Mouse (Mus musculus) large intestine, adult 2 months (tissue): ENCODE data around the gene Sdcbp2. TPM values are rescaled to one million over a fixed set of nuclear protein-coding genes. Genes with fewer than 3 reads are reported as not detected.

Experiments
- DNase-seq: peaks from one replicate; pipeline ENCODE4 v3.0.0-alpha.2; 2012; ENCODE audit warnings: low read depth, low spot score
- WGBS: fragments of 180-500 bp; shearing (Covaris S2); methylation state at CpG from one replicate; pipeline ENCODE4 v1.1.7; 2018; 5-methylcytosine and 5-hydroxymethylcytosine counted together
- polyA plus RNA-seq: library from polyadenylated mRNA; depleted of rRNA; stranded (reverse); fragments of >200 nt; gene quantifications from 2 replicates; pipeline ENCODE4 v1.2.3, GENCODE M21; 2012; rRNA removed

Gene Sdcbp2
- polyA plus RNA-seq, 1 experiment = 157 TPM

- DNase-seq = no peak
- WGBS = 89% methylated on average over 7 of the region's 7 CpGs
These were observed 53.9 kb downstream of the Sdcbp2 start for GRCm38 (mm10) chr2:151626296-151626695.

GRCm38 (mm10) chr2:151628011-151628410, 55.6 kb downstream of the Sdcbp2 start:
- no peak for DNase-seq
- 77% methylated on average over 3 of the region's 3 CpGs for WGBS

GRCm38 (mm10) chr2:151629310-151629709, 56.9 kb downstream of the Sdcbp2 start:
- WGBS = 89% methylated on average over 7 of the region's 7 CpGs

GRCm38 (mm10) chr2:151631406-151632158, 59.2 kb downstream of the Sdcbp2 start:
- WGBS = 7% methylated on average over 22 of the region's 22 CpGs
- no peak for DNase-seq

More at GRCm38 (mm10) chr2:151629310-151629709, 56.9 kb downstream of the Sdcbp2 start:
- DNase-seq = no peak

GRCm38 (mm10) chr2:151632159-151632814, 59.9 kb downstream of the Sdcbp2 start, which contains the start of gene Snph:
Gene Snph, minus strand, starts transcription at chr2:151632593.
- no peak for DNase-seq
- under 1% methylated on average over 47 of the region's 47 CpGs for WGBS

- 87% methylated on average over 5 of the region's 5 CpGs for WGBS
- no peak for DNase-seq
These were observed 60.6 kb downstream of the Sdcbp2 start for GRCm38 (mm10) chr2:151632982-151633381.

GRCm38 (mm10) chr2:151634903-151635302, 62.5 kb downstream of the Sdcbp2 start:
- 13% methylated on average over 2 of the region's 2 CpGs for WGBS
- no peak for DNase-seq

- DNase-seq = peak; percentile 38
- WGBS = 15% methylated on average over 9 of the region's 9 CpGs
These were observed 63.1 kb downstream of the Sdcbp2 start for GRCm38 (mm10) chr2:151635362-151636014.

- WGBS = 65% methylated on average over 2 of the region's 2 CpGs
- no peak for DNase-seq
These were observed 63.6 kb downstream of the Sdcbp2 start for GRCm38 (mm10) chr2:151636015-151636402.

Other genes with a start within 250 kb of the Sdcbp2 start
- not detected in 2 replicates for gene 4921509C19Rik, start 96.5 kb upstream of the Sdcbp2 start, polyA plus RNA-seq
- gene Nsfl1c, start 78.4 kb upstream of the Sdcbp2 start, polyA plus RNA-seq = 45.3 and 55.3 TPM in 2 replicates
- 82.7 and 98.9 TPM in 2 replicates for gene Fkbp1a, start 30.1 kb upstream of the Sdcbp2 start, polyA plus RNA-seq
- 12.5 and 14.0 TPM in 2 replicates for gene Snph, start 60.0 kb downstream of the Sdcbp2 start, polyA plus RNA-seq
- gene Rad21l, start 95.9 kb downstream of the Sdcbp2 start, polyA plus RNA-seq = not detected in 2 replicates
- gene Tmem74b, start 129.4 kb downstream of the Sdcbp2 start, polyA plus RNA-seq = 0.22 and 0.36 TPM in 2 replicates
- 35.9 and 39.1 TPM in 2 replicates for gene Psmf1, start 171.6 kb downstream of the Sdcbp2 start, polyA plus RNA-seq